Mouse (Mus musculus) activated CD4-positive, CD25-positive, alpha-beta regulatory T cell (primary cell): ENCODE measurements around the gene Fam71d. TPM values are rescaled to one million over a fixed set of nuclear protein-coding genes. Genes with fewer than 3 reads are reported as not detected.

ENCODE experiments used
- polyA plus RNA-seq, 2 experiments: library from polyadenylated mRNA; unstranded; fragments of 100-300 nt; shearing (Covaris generic); gene quantifications; one replicate each; pipeline ENCODE4 v1.2.1; 2017

Gene Fam71d
- under 1 TPM in 1 of 2 experiments, not detected in 1; 0.54 TPM for polyA plus RNA-seq

DNA sequence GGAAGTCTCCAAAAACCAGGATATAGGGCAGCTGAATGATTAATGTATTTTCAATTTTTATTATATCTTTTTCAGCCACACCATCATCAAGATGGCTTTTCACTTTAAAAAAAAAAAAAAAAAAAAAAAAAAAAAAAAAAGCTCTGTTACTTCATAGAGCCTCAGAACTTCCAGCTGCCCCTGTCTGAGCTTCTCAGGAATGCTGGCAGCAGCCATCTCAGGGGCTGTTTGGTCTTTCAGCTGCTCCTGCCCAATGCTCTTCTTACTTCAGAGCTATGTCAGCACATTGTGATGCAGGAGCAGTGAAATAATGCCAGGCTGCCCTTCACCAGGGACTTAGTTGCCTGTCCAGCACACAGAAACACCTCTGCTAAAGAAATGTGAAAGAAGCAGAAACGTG, at the start of gene Fam71d:
Gene Fam71d (plus strand): TSS at position 211 of the 400 bp plus-strand sequence.

DNA sequence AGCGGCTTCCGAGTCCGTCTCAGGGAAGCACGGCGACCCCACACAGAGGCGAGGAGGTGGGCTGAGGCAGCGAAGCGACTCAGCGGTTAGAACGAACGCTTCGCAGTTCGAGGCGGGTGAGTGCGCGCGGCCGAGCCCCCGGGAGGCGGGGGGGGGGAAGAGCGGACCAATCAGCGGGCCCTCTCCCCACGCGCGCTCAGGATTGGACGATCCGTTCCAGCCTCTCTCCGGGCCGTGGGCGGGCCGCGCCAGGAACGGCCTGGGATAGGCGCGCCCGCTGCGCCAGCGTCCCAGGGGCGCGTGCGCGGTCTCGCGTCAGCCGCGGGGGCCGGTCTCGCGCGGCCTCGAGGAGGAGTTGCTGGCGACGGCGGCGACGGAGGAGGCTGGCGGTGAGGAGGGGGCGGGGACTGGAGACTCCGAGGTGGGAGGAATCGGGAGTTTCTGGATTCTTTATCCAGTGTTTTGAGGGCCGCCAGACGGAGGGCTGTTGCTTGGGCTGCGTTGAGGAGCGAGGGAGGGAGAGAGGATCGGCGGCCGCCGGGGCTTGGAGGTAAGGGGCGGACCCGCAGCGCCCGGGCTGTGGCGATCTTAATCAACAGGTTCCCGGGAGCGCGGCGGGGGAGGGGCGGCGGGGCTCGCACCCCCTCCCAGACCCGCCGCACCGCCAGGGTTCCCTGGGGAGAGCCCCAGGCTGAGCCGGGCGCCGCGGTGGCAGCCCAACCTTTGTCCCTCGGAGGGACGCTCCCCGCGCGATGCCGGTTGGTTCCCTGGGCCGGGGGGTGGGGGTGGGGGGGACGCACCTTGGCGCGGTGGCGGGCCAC, 57.4 kb downstream of the Fam71d start, which contains the start of gene Mpp5:
Gene Mpp5 (plus strand): TSS at position 351 of the 821 bp plus-strand sequence.

Other genes with a start within 250 kb of the Fam71d start
- 1 to 10 TPM; 6.7 to 8.4 TPM for gene Mpp5, start 57.4 kb downstream of the Fam71d start, polyA plus RNA-seq
- gene Atp6v1d, start 170.1 kb downstream of the Fam71d start, polyA plus RNA-seq = 100 to 1,000 TPM; 164 to 241 TPM
- gene Eif2s1, start 170.3 kb downstream of the Fam71d start, polyA plus RNA-seq = 100 to 1,000 TPM; 187 to 210 TPM
- under 1 TPM in 1 of 2 experiments, not detected in 1; 0.54 TPM for gene Plek2, start 215.4 kb downstream of the Fam71d start, polyA plus RNA-seq